Mouse (Mus musculus) neural tube, embryonic 12.5 days (tissue): ENCODE results near the gene Aldh3a2. TPM values are rescaled to one million over a fixed set of nuclear protein-coding genes. Genes with fewer than 3 reads are reported as not detected.

ENCODE experiments used
- ATAC-seq: fragments of 200-750 bp; cut with Nextera tagmentation; 2 replicates; pipeline ENCODE4 v1.8.0; 2017; ENCODE audit warnings: low read depth, mild to moderate bottlenecking, moderate TSS enrichment, moderate library complexity; ENCODE audit not compliant: low FRiP score
- H3K27ac ChIP-seq: fragments of 300-500 bp; sonication (generic); 2 replicates; pipeline ENCODE4 v1.5.1; 2016
- H3K27me3 ChIP-seq: fragments of 300-500 bp; sonication (generic); replicated peaks from 2 replicates; pipeline ENCODE4 v1.6.1; 2016; ENCODE audit warnings: mild to moderate bottlenecking
- H3K36me3 ChIP-seq: fragments of 300-500 bp; sonication (generic); 2 replicates; pipeline ENCODE4 v1.6.1; 2016; ENCODE audit warnings: mild to moderate bottlenecking
- H3K4me1 ChIP-seq: fragments of 300-500 bp; sonication (generic); 2 replicates; pipeline ENCODE4 v1.6.1; 2016
- H3K4me2 ChIP-seq: fragments of 300-500 bp; sonication (generic); replicated peaks from 2 replicates; pipeline ENCODE4 v1.6.1; 2016; ENCODE audit warnings: mild to moderate bottlenecking
- H3K4me3 ChIP-seq: fragments of 300-500 bp; sonication (generic); 2 replicates; pipeline ENCODE4 v1.5.1; 2016
- H3K9ac ChIP-seq: fragments of 300-500 bp; sonication (generic); 2 replicates; pipeline ENCODE4 v1.6.1; 2016; ENCODE audit warnings: mild to moderate bottlenecking
- H3K9me3 ChIP-seq: fragments of 300-500 bp; sonication (generic); 2 replicates; pipeline ENCODE4 v1.6.1; 2016; ENCODE audit warnings: mild to moderate bottlenecking
- WGBS: fragments of 180-500 bp; shearing (Covaris S2); methylation state at CpG from one replicate; pipeline ENCODE4 v1.1.7; 2016; 5-methylcytosine and 5-hydroxymethylcytosine counted together
- polyA plus RNA-seq: library from polyadenylated mRNA; unstranded; fragments of >200 nt; fragmentation: Nextera tagmentation; extraction: Ambion mirVana; gene quantifications from 2 replicates; pipeline ENCODE4 v1.2.1, GENCODE M21; 2016

Aldh3a2 gene
- polyA plus RNA-seq, 1 experiment from 2014 or later, result 23.0 TPM

GRCm38 (mm10) chr11:61225511-61225910 lies 41.8 kb downstream of the Aldh3a2 start:
- Histone ChIP-seq H3K4me3 (no peak overlapping the region), H3K27ac (no peak overlapping the region), H3K27me3 (no peaks in the 10 kb centered on the region), H3K4me1 (no peaks in the 10 kb centered on the region), H3K9ac (no peak overlapping the region), H3K9me3 (no peaks in the 10 kb centered on the region), H3K36me3 (no peaks in the 10 kb centered on the region), H3K4me2 (no peak overlapping the region)
- no peak for ATAC-seq
- WGBS, result 82% methylated on average over 4 of the region's 4 CpGs

- WGBS, result 93% methylated on average over 10 of the region's 10 CpGs
- Histone ChIP-seq H3K9me3 (no peaks in the 10 kb centered on the region), H3K4me1 (no peaks in the 10 kb centered on the region), H3K4me3 (no peak overlapping the region), H3K27me3 (no peaks in the 10 kb centered on the region), H3K36me3 (no peaks in the 10 kb centered on the region), H3K9ac (no peak overlapping the region), H3K27ac (no peak overlapping the region), H3K4me2 (no peak overlapping the region)
- no peak for ATAC-seq
Observed at GRCm38 (mm10) chr11:61224907-61225306, 42.4 kb downstream of the Aldh3a2 start.

- Histone ChIP-seq H3K9ac (no peak overlapping the region), H3K4me2 (no peak overlapping the region), H3K4me1 (no peaks in the 10 kb centered on the region), H3K27me3 (no peaks in the 10 kb centered on the region), H3K36me3 (no peaks in the 10 kb centered on the region), H3K27ac (no peak overlapping the region), H3K4me3 (no peak overlapping the region), H3K9me3 (no peaks in the 10 kb centered on the region)
- ATAC-seq, result no peak
- 85% methylated on average over 6 of the region's 6 CpGs for WGBS
Observed at GRCm38 (mm10) chr11:61224234-61224744, 43.0 kb downstream of the Aldh3a2 start.

GRCm38 (mm10) chr11:61222971-61223745 lies 44.1 kb downstream of the Aldh3a2 start:
- H3K4me1 ChIP-seq, result no peaks in the 10 kb centered on the region
- H3K36me3 ChIP-seq, result no peaks in the 10 kb centered on the region
- no peak overlapping the region for H3K4me2 ChIP-seq
- H3K4me3 ChIP-seq, result no peak overlapping the region
- ATAC-seq, result no peak
- H3K9me3 ChIP-seq, result no peaks in the 10 kb centered on the region
- H3K27me3 ChIP-seq, result no peaks in the 10 kb centered on the region
- H3K9ac ChIP-seq, result no peak overlapping the region
- 94% methylated on average over 9 of the region's 9 CpGs for WGBS
- no peak overlapping the region for H3K27ac ChIP-seq

GRCm38 (mm10) chr11:61222007-61222406 lies 45.3 kb downstream of the Aldh3a2 start:
- Histone ChIP-seq H3K4me1 (no peaks in the 10 kb centered on the region), H3K9ac (no peak overlapping the region), H3K9me3 (no peaks in the 10 kb centered on the region), H3K27ac (no peak overlapping the region), H3K27me3 (no peaks in the 10 kb centered on the region), H3K4me2 (no peak overlapping the region), H3K36me3 (no peaks in the 10 kb centered on the region), H3K4me3 (no peak overlapping the region)
- 86% methylated on average over 1 of the region's 1 CpGs for WGBS
- ATAC-seq, result no peak

GRCm38 (mm10) chr11:61220156-61220881 lies 46.9 kb downstream of the Aldh3a2 start:
- no peak overlapping the region for H3K4me2 ChIP-seq
- no peak overlapping the region for H3K4me3 ChIP-seq
- no peaks in the 10 kb centered on the region for H3K4me1 ChIP-seq
- ATAC-seq, result no peak
- WGBS, result 71% methylated on average over 9 of the region's 9 CpGs
- no peak overlapping the region for H3K9ac ChIP-seq
- no peaks in the 10 kb centered on the region for H3K27me3 ChIP-seq
- no peak overlapping the region for H3K27ac ChIP-seq
- H3K9me3 ChIP-seq, result no peaks in the 10 kb centered on the region
- H3K36me3 ChIP-seq, result no peaks in the 10 kb centered on the region

- no peaks in the 10 kb centered on the region for H3K36me3 ChIP-seq
- no peaks in the 10 kb centered on the region for H3K9me3 ChIP-seq
- H3K4me3 ChIP-seq, result no peak overlapping the region
- no peak overlapping the region for H3K4me2 ChIP-seq
- no peak overlapping the region for H3K27ac ChIP-seq
- no peak overlapping the region for H3K9ac ChIP-seq
- no peaks in the 10 kb centered on the region for H3K4me1 ChIP-seq
- no peak for ATAC-seq
- H3K27me3 ChIP-seq, result peaks cover 11% of the 10 kb centered on the region
- 75% methylated on average over 3 of the region's 3 CpGs for WGBS
Observed at GRCm38 (mm10) chr11:61215936-61216335, 51.3 kb downstream of the Aldh3a2 start.

GRCm38 (mm10) chr11:61212102-61212501 lies 55.2 kb downstream of the Aldh3a2 start:
- H3K36me3 ChIP-seq, result no peaks in the 10 kb centered on the region
- H3K27me3 ChIP-seq, result peaks cover 11% of the 10 kb centered on the region
- no peaks in the 10 kb centered on the region for H3K9me3 ChIP-seq
- H3K4me1 ChIP-seq, result no peaks in the 10 kb centered on the region
- no peak overlapping the region for H3K4me2 ChIP-seq
- no peak overlapping the region for H3K9ac ChIP-seq
- no peak overlapping the region for H3K27ac ChIP-seq
- 41% methylated on average over 20 of the region's 20 CpGs for WGBS
- H3K4me3 ChIP-seq, result no peak overlapping the region
- no peak for ATAC-seq

- H3K4me1 ChIP-seq, result no peaks in the 10 kb centered on the region
- no peak for ATAC-seq
- H3K27me3 ChIP-seq, result peaks cover 11% of the 10 kb centered on the region
- H3K9ac ChIP-seq, result no peak overlapping the region
- no peak overlapping the region for H3K27ac ChIP-seq
- H3K9me3 ChIP-seq, result no peaks in the 10 kb centered on the region
- no peak overlapping the region for H3K4me3 ChIP-seq
- WGBS, result 90% methylated on average over 10 of the region's 10 CpGs
- no peaks in the 10 kb centered on the region for H3K36me3 ChIP-seq
- H3K4me2 ChIP-seq, result no peak overlapping the region
Observed at GRCm38 (mm10) chr11:61208316-61208715, 58.9 kb downstream of the Aldh3a2 start.

- Histone ChIP-seq H3K9me3 (no peaks in the 10 kb centered on the region), H3K36me3 (no peaks in the 10 kb centered on the region), H3K4me1 (no peaks in the 10 kb centered on the region), H3K27ac (no peak within 1 kb of the TSS), H3K4me2 (no peak within 1 kb of the TSS), H3K9ac (no peak within 1 kb of the TSS), H3K4me3 (no peak within 1 kb of the TSS), H3K27me3 (peaks cover 7% of the 10 kb centered on the region)
- ATAC-seq, result no peak
- WGBS, result 77% methylated on average over 10 of the region's 10 CpGs
Observed at GRCm38 (mm10) chr11:61207487-61208246, 59.6 kb downstream of the Aldh3a2 start, which contains the start of gene Aldh3a1. Gene Aldh3a1 (plus strand): TSS chr11:61207537.

- Histone ChIP-seq H3K27ac (no peak overlapping the region), H3K9me3 (no peaks in the 10 kb centered on the region), H3K4me3 (no peak overlapping the region), H3K4me2 (no peak overlapping the region), H3K4me1 (no peaks in the 10 kb centered on the region), H3K9ac (no peak overlapping the region), H3K27me3 (no peaks in the 10 kb centered on the region), H3K36me3 (no peaks in the 10 kb centered on the region)
- ATAC-seq, result no peak
- WGBS, result 92% methylated on average over 3 of the region's 3 CpGs
Observed at GRCm38 (mm10) chr11:61206136-61206535, 61.1 kb downstream of the Aldh3a2 start.
